19 mouse cellular contexts compared by ENCODE assay signal in the genomic region with DNA sequence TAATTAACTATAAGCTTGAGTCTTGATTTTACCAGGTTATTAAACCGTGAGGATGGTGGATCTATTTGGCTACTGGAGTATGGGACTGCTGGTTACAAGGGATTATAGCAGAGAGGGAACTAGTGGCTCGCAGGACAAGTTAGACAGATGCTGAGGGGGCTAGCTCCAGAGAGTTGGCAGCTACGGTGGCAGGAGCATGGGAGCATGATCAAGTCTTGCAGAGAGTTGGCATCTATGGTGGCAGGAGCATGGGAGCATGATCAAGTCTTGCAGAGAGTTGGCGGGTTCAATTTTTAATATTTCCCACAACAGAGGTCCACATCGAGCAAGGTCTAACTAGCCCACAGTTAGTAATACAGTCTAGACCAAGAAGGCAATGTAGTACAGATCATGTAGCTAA. TPM values are rescaled to one million over a fixed set of nuclear protein-coding genes. Genes with fewer than 3 reads are reported as not detected.
A peak's percentile ranks its signal among the peaks of the same experiment; 100 is the strongest.
DNase-seq lines count a peak whose midpoint lies in the region; TF ChIP-seq lines count a peak whose summit lies in the region.
"Had no signal": no experiment of that assay in that cellular context is flagged by ENCODE, and none has a peak within 500 bp of the region (broad histone marks: within the 10 kb centered on the region; RNA-seq: fewer than 3 reads in every experiment).

No protein-coding gene starts in this region.

- peak; percentile 75 to 83 for DNase-seq in cerebellum, postnatal 14 days
- no peak for DNase-seq in cerebellum, adult 9-10 months
- DNase-seq in layer of hippocampus, adult 2 months (ENCODE audit: low spot score in 2 of 2) = no peak
- no peak for DNase-seq in layer of hippocampus, postnatal 25 days (ENCODE audit: extremely low spot score in 1 of 2, low spot score in 1 of 2)
- DNase-seq in left cerebral cortex, postnatal 4 days = peak; percentile 52
- no peak for DNase-seq in left cerebral cortex, postnatal 10 days (ENCODE audit: extremely low spot score in 1 of 2, low spot score in 2 of 2)
- DNase-seq in right cerebral cortex, postnatal 14 days = no peak
- DNase-seq: adrenal gland, adult 2 months; adrenal gland, postnatal 10 days; adrenal gland, postnatal 25 days; cerebellum, adult 11-12 months; cerebellum, adult 2 months; cerebellum, adult 9-11 months; forebrain, postnatal 0 days had no signal

- intact Hi-C loops in left cerebral cortex, postnatal 4 days (cut with DNase I) = no loop called here
- intact Hi-C loops in left cerebral cortex, postnatal 10 days (cut with DNase I) = no loop called here

- H3K27ac ChIP-seq in layer of hippocampus, adult 2 months = peak overlapping the region; percentile 79
- H3K27ac ChIP-seq: embryonic facial prominence, embryonic 10.5 days; embryonic facial prominence, embryonic 12.5 days; forebrain, embryonic 13.5 days; forebrain, embryonic 15.5 days had no signal

- H3K4me3 ChIP-seq in layer of hippocampus, adult 2 months = no peak overlapping the region
- H3K4me3 ChIP-seq: embryonic facial prominence, embryonic 10.5 days; embryonic facial prominence, embryonic 12.5 days; forebrain, embryonic 13.5 days; forebrain, embryonic 15.5 days had no signal

- no peak for TF ChIP-seq CTCF in layer of hippocampus, adult 2 months (conservative IDR thresholded peaks at IDR 0.05)

RNA-seq across cellular contexts. Expression of gene Rasgrp1, which starts 37.9 kb away (rescaled TPM):
- total RNA-seq in layer of hippocampus, adult 2 months (2021) = 100 to 1,000 TPM; 390 to 415 TPM
- total RNA-seq in layer of hippocampus, postnatal 25 days (2021) = 100 to 1,000 TPM; 390 to 419 TPM
- 10 to 100 TPM; 30.3 to 35.2 TPM for total RNA-seq in left cerebral cortex, postnatal 4 days (2021)
- total RNA-seq in left cerebral cortex, postnatal 10 days (2021) = 100 to 1,000 TPM; 142 to 150 TPM
- total RNA-seq: MEL had no signal

RNA-seq across cellular contexts. Expression of gene Fam98b, which starts 55.4 kb away (rescaled TPM):
- 10 to 100 TPM; 49.6 to 51.9 TPM for total RNA-seq in layer of hippocampus, adult 2 months (2021)
- total RNA-seq in layer of hippocampus, postnatal 25 days (2021) = 10 to 100 TPM; 44.2 to 49.7 TPM
- total RNA-seq in left cerebral cortex, postnatal 4 days (2021) = 10 to 100 TPM; 63.0 to 63.1 TPM
- total RNA-seq in left cerebral cortex, postnatal 10 days (2021) = 10 to 100 TPM; 50.1 to 51.6 TPM

Comparison
In these comparisons a context has a peak if more than half of its experiments do, and no peak if none do; other contexts are left out.
1. DNase-seq: peak in cerebellum, postnatal 14 days (2 of 2) and left cerebral cortex, postnatal 4 days (single experiment); none in cerebellum, adult 9-10 months (single experiment), layer of hippocampus, adult 2 months (0 of 2), layer of hippocampus, postnatal 25 days (0 of 2), left cerebral cortex, postnatal 10 days (0 of 2) and right cerebral cortex, postnatal 14 days (single experiment).